Mouse (Mus musculus): Measurements from ENCODE around the gene D230025D16Rik. TPM values are rescaled to one million over a fixed set of nuclear protein-coding genes. Genes with fewer than 3 reads are reported as not detected.
A peak's percentile ranks its signal among the peaks of the same experiment; 100 is the strongest.
"Not testable (repeated sequence)": the region's sequence is repeated elsewhere in the genome, so short reads cannot be mapped to it uniquely, and the experiment has no call there.

D230025D16Rik gene
- polyA plus RNA-seq, 1 experiment: 22.1 TPM

DNA sequence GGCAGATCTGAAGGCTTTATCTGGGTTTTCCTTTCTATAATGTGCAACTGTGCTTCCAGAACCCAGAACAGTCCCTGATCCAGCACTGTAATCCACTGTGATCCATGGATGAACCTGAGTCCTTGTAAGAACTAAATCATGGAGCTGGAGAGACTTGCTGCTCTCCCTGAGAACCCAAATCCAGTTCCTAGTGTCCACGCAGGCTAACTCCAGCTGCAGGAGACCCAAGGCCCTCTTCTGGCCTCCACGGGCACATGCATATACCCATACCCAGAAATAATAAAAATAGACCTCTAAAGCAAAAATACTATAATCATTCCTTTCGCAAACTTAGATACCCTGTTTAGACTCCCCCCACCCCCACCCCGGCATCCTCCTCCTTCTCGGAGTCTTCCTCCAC lies 63.3 kb downstream of the D230025D16Rik start:
- no peak overlapping the region for H3K27ac ChIP-seq (ENCODE audit: insufficient read depth, low read depth, low read length)
- H3K4me3 ChIP-seq (ENCODE audit: insufficient read depth, low read depth, low read length): no peak overlapping the region
- no peaks in the 10 kb centered on the region for H3K27me3 ChIP-seq (replicated peaks; ENCODE audit: control insufficient read depth, insufficient read depth, low read length)
- 86% methylated on average over 5 of the region's 5 CpGs for WGBS
- no peak for DNase-seq
- peaks cover 7% of the 10 kb centered on the region; the same call in 1 of the 2 replicates for H3K4me1 ChIP-seq (ENCODE audit: control insufficient read depth, insufficient read depth, low read length)
- H3K36me3 ChIP-seq (ENCODE audit: control insufficient read depth, insufficient read depth, low read length): no peaks in the 10 kb centered on the region
- TF ChIP-seq CTCF (conservative IDR thresholded peaks at IDR 0.05; ENCODE audit: insufficient read depth, insufficient read length, low read depth, low read length): no peak
- no peak for TF ChIP-seq POLR2A (IDR thresholded peaks at IDR 0.05; ENCODE audit: low read depth, low read length)

DNA sequence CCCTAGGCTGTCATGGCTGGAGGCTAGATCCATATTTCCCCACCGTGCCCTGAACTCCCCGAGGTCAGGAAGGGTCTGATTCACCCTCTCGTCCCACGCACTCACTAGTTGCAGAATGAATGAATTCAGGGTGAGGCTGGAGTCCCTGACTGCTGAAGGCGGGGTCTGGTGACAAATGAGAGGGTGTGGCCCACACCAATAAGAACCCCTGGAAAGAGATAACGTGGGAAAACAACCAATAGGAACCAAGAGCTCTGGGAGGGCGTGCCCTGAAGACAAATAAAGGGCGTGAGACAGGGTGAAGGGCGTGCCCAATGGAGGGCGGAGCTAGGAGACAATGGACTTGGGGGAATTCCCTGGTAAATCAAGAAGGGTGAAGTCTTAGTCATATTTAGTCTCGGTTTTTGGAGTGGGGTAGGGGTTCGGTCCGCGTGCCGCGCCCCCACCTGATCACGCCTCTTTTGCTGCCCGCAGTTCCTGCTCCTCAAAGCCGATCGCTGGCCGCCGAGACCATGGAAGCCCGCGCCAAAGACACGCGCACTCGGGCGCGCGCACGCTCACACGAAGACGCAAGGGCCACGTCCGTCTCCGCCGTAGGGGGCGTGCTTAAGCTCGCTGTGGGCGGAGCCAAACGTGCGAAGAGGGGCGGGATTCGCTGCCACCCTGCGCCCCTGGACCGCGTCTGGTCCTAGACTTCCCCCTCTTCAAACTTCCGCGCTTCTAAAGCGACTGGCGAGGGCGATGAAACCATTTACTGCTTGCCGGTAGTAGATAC lies 64.2 kb downstream of the D230025D16Rik start:
- peak overlapping the region; percentile 59 for H3K4me3 ChIP-seq (ENCODE audit: insufficient read depth, low read depth, low read length)
- DNase-seq: peak; percentile 90
- peaks cover 7% of the 10 kb centered on the region; the same call in 1 of the 2 replicates for H3K4me1 ChIP-seq (ENCODE audit: control insufficient read depth, insufficient read depth, low read length)
- H3K27me3 ChIP-seq (replicated peaks; ENCODE audit: control insufficient read depth, insufficient read depth, low read length): no peaks in the 10 kb centered on the region
- no peaks in the 10 kb centered on the region for H3K36me3 ChIP-seq (ENCODE audit: control insufficient read depth, insufficient read depth, low read length)
- H3K27ac ChIP-seq (ENCODE audit: insufficient read depth, low read depth, low read length): peak overlapping the region; percentile 30; the same call in 1 of the 2 replicates
- TF ChIP-seq CTCF (conservative IDR thresholded peaks at IDR 0.05; ENCODE audit: insufficient read depth, insufficient read length, low read depth, low read length) (no peak), POLR2A (IDR thresholded peaks at IDR 0.05; ENCODE audit: low read depth, low read length) (peak; percentile 18)
- 3% methylated on average over 53 of the region's 53 CpGs for WGBS

DNA sequence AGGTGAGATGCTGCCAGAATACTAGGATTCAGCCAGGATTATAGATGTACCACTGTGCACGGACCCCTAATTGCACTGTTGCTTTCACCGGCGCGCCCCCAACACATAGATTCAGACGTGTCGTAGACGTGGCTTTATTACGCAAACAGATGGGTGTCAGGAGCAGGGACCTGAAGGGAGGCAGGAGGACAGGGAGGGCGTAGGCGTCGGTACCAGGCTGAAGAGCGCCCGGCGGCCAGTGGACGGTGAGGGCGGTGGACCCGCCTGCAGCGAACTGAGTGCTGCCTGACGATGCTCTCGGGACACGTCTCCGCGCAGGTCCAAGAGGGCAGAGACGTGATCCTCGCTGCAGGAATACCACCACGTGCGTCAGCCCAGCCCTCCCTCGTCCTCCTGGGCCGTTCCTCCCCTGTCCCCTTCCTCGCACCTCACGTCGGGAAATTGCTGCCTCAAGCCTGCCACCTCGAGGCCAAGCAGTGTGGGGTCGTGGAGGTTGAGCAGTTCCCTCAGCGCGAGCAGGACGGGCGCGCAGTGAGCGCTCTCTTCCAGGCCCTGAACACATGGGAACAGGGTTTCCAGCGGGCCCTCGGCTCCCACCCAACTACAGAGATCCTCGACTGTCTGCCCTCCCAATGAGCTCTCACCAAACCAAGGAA lies 65.0 kb downstream of the D230025D16Rik start, which contains the start of gene 4931428F04Rik:
Gene 4931428F04Rik, minus strand, starts transcription at position 60 of the 656 bp plus-strand sequence.
- TF ChIP-seq POLR2A (IDR thresholded peaks at IDR 0.05; ENCODE audit: low read depth, low read length) (no peak), CTCF (conservative IDR thresholded peaks at IDR 0.05; ENCODE audit: insufficient read depth, insufficient read length, low read depth, low read length) (peak; percentile 53)
- DNase-seq: peak; percentile 28

GRCm38 (mm10) chr8:105290554-105291314 lies 65.8 kb downstream of the D230025D16Rik start:
- no peak overlapping the region for H3K4me3 ChIP-seq (ENCODE audit: insufficient read depth, low read depth, low read length)
- H3K27ac ChIP-seq (ENCODE audit: insufficient read depth, low read depth, low read length): no peak overlapping the region
- H3K27me3 ChIP-seq (replicated peaks; ENCODE audit: control insufficient read depth, insufficient read depth, low read length): no peaks in the 10 kb centered on the region
- TF ChIP-seq CTCF (conservative IDR thresholded peaks at IDR 0.05; ENCODE audit: insufficient read depth, insufficient read length, low read depth, low read length) (peak; percentile 93), POLR2A (IDR thresholded peaks at IDR 0.05; ENCODE audit: low read depth, low read length) (no peak)
- peaks cover 7% of the 10 kb centered on the region; the same call in 1 of the 2 replicates for H3K4me1 ChIP-seq (ENCODE audit: control insufficient read depth, insufficient read depth, low read length)
- peak; percentile 91 for DNase-seq
- H3K36me3 ChIP-seq (ENCODE audit: control insufficient read depth, insufficient read depth, low read length): no peaks in the 10 kb centered on the region
- 17% methylated on average over 31 of the region's 31 CpGs for WGBS

More for the DNA sequence above, 65.0 kb downstream of the D230025D16Rik start, which contains the start of gene 4931428F04Rik:
- Histone ChIP-seq H3K27me3 (replicated peaks; ENCODE audit: control insufficient read depth, insufficient read depth, low read length) (no peaks in the 10 kb centered on the region), H3K4me1 (ENCODE audit: control insufficient read depth, insufficient read depth, low read length) (peaks cover 7% of the 10 kb centered on the region; the same call in 1 of the 2 replicates), H3K36me3 (ENCODE audit: control insufficient read depth, insufficient read depth, low read length) (no peaks in the 10 kb centered on the region), H3K4me3 (ENCODE audit: insufficient read depth, low read depth, low read length) (peak within 1 kb of the TSS; percentile 59), H3K27ac (ENCODE audit: insufficient read depth, low read depth, low read length) (peak within 1 kb of the TSS; percentile 30; the same call in 1 of the 2 replicates)
- 8% methylated on average over 43 of the region's 43 CpGs for WGBS

DNA sequence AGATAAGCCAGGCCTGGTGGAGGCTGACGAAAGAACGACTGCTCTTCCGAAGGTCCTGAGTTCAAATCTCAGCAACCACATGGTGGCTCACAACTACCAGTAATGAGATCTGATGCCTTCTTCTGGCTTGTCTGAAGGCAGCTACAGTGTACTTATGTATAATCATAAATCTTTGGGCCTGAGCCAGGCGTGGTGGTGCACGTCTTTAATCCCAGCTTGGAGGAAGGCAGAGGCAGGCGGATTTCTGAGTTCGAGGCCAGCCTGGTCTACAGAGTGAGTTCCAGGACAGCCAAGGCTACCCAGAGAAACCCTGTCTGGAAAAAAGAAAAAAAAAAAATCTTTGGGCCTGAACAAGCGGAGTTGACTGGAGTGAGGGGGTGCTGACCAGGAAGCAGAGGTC lies 66.4 kb downstream of the D230025D16Rik start:
- WGBS: 78% methylated on average over 8 of the region's 8 CpGs
- not testable (repeated sequence) for H3K4me3 ChIP-seq (ENCODE audit: insufficient read depth, low read depth, low read length); H3K4me1 ChIP-seq (ENCODE audit: control insufficient read depth, insufficient read depth, low read length); DNase-seq; H3K27ac ChIP-seq (ENCODE audit: insufficient read depth, low read depth, low read length); H3K36me3 ChIP-seq (ENCODE audit: control insufficient read depth, insufficient read depth, low read length); H3K27me3 ChIP-seq (replicated peaks; ENCODE audit: control insufficient read depth, insufficient read depth, low read length)

- H3K4me3 ChIP-seq (ENCODE audit: insufficient read depth, low read depth, low read length); H3K27me3 ChIP-seq (replicated peaks; ENCODE audit: control insufficient read depth, insufficient read depth, low read length); H3K36me3 ChIP-seq (ENCODE audit: control insufficient read depth, insufficient read depth, low read length); H3K27ac ChIP-seq (ENCODE audit: insufficient read depth, low read depth, low read length); H3K4me1 ChIP-seq (ENCODE audit: control insufficient read depth, insufficient read depth, low read length); DNase-seq: not testable (repeated sequence)
- WGBS: 57% methylated on average over 3 of the region's 3 CpGs
These were observed 66.9 kb downstream of the D230025D16Rik start for GRCm38 (mm10) chr8:105291802-105292201.

GRCm38 (mm10) chr8:105292471-105292870 lies 67.5 kb downstream of the D230025D16Rik start:
- TF ChIP-seq CTCF (conservative IDR thresholded peaks at IDR 0.05; ENCODE audit: insufficient read depth, insufficient read length, low read depth, low read length) (no peak), POLR2A (IDR thresholded peaks at IDR 0.05; ENCODE audit: low read depth, low read length) (no peak)
- Histone ChIP-seq H3K36me3 (ENCODE audit: control insufficient read depth, insufficient read depth, low read length) (no peaks in the 10 kb centered on the region), H3K4me3 (ENCODE audit: insufficient read depth, low read depth, low read length) (no peak overlapping the region), H3K27me3 (replicated peaks; ENCODE audit: control insufficient read depth, insufficient read depth, low read length) (no peaks in the 10 kb centered on the region), H3K4me1 (ENCODE audit: control insufficient read depth, insufficient read depth, low read length) (peaks cover 9% of the 10 kb centered on the region), H3K27ac (ENCODE audit: insufficient read depth, low read depth, low read length) (no peak overlapping the region)
- no peak for DNase-seq
- 62% methylated on average over 7 of the region's 7 CpGs for WGBS

Measured in kidney, adult 2 months (tissue).